Mouse (Mus musculus) CH12.LX (cell line): ENCODE results near the gene Zfp664. TPM values are rescaled to one million over a fixed set of nuclear protein-coding genes. Genes with fewer than 3 reads are reported as not detected.

Experiments used
- DNase-seq: peaks from one replicate; pipeline ENCODE4 v3.0.0-alpha.2; 2013; ENCODE audit errors: extremely low read depth
- H3K27ac ChIP-seq: 2 replicates; pipeline ENCODE4 v1.5.1; 2012; ENCODE audit warnings: low read depth, mild to moderate bottlenecking, control low read depth, moderate library complexity; ENCODE audit not compliant: insufficient read depth
- H3K27me3 ChIP-seq: replicated peaks from 2 replicates; pipeline ENCODE3; 2012; ENCODE audit warnings: inconsistent platforms
- H3K36me3 ChIP-seq, 2 experiments: replicated peaks in 1 of 2; 2 replicates each; pipeline versions ENCODE3 to v1.6.1; 2012; ENCODE audit warnings: inconsistent platforms in 1 of 2, low read length in 1 of 2, mild to moderate bottlenecking in 1 of 2, mixed read lengths in 1 of 2, moderate library complexity in 1 of 2; ENCODE audit not compliant: control insufficient read depth in 1 of 2, insufficient read depth in 1 of 2
- H3K4me1 ChIP-seq, 2 experiments: 2 replicates each; pipeline ENCODE4 v1.6.1; 2012; ENCODE audit warnings: inconsistent platforms in 1 of 2, moderate library complexity in 1 of 2; ENCODE audit not compliant: insufficient read depth in 2 of 2, control insufficient read depth in 1 of 2
- H3K4me2 ChIP-seq: 2 replicates; pipeline ENCODE4 v1.6.1; 2012; ENCODE audit warnings: low read depth, mild to moderate bottlenecking, control low read depth; ENCODE audit not compliant: poor library complexity, insufficient read depth, severe bottlenecking
- H3K4me3 ChIP-seq, 3 experiments: fragments of 150-350 bp in 1 of 3; sonication (generic) in 1 of 3; replicated peaks in 1 of 3; 2 replicates each; pipeline versions ENCODE3 to v1.5.1; 2011 to 2012; ENCODE audit warnings: low read depth in 2 of 3, low read length in 2 of 3, mild to moderate bottlenecking in 2 of 3, moderate library complexity in 2 of 3, control low read depth in 1 of 3, improper control_type of control experiment in 1 of 3, inconsistent platforms in 1 of 3, mixed read lengths in 1 of 3; ENCODE audit not compliant: poor library complexity in 1 of 3
- H3K79me2 ChIP-seq: replicated peaks from 2 replicates; pipeline ENCODE4 v1.6.1; 2012; ENCODE audit warnings: mild to moderate bottlenecking, moderate library complexity; ENCODE audit not compliant: control insufficient read depth, poor library complexity, insufficient read depth, severe bottlenecking; ENCODE audit errors: extremely low read depth
- H3K9ac ChIP-seq: 2 replicates; pipeline ENCODE4 v1.6.1; 2012; ENCODE audit warnings: low read depth, mild to moderate bottlenecking, control low read depth, moderate library complexity; ENCODE audit not compliant: insufficient read depth
- H3K9me3 ChIP-seq: replicated peaks from 2 replicates; pipeline ENCODE3; 2012; ENCODE audit warnings: low read length, inconsistent platforms, mixed read lengths
- BHLHE40 ChIP-seq: IDR thresholded peaks from 2 replicates; pipeline ENCODE4 v1.6.1; 2011; ENCODE audit warnings: mild to moderate bottlenecking, low read depth, low read length, improper control_type of control experiment
- CHD1 ChIP-seq: IDR thresholded peaks from 2 replicates; pipeline ENCODE4 v1.6.1; 2012; ENCODE audit warnings: low read depth, low read length, improper control_type of control experiment, inconsistent platforms
- CHD2 ChIP-seq: IDR thresholded peaks from 2 replicates; pipeline ENCODE4 v1.6.1; 2011; ENCODE audit warnings: low read length, improper control_type of control experiment
- ELF1 ChIP-seq: IDR thresholded peaks from 2 replicates; pipeline ENCODE4 v1.6.1; 2014; ENCODE audit warnings: low read depth, mild to moderate bottlenecking, inconsistent platforms, low read length, improper control_type of control experiment
- ETS1 ChIP-seq: conservative IDR thresholded peaks from 2 replicates; pipeline ENCODE4 v1.6.1; 2012; ENCODE audit warnings: low read depth, mild to moderate bottlenecking, inconsistent platforms, low read length, improper control_type of control experiment, moderate library complexity
- JUN ChIP-seq: IDR thresholded peaks from 2 replicates; pipeline ENCODE4 v1.6.1; 2011; ENCODE audit warnings: low read depth, mild to moderate bottlenecking, low read length, improper control_type of control experiment, moderate library complexity; ENCODE audit not compliant: insufficient read depth
- MAX ChIP-seq: IDR thresholded peaks from 2 replicates; pipeline ENCODE4 v1.6.1; 2011; ENCODE audit warnings: low read length, improper control_type of control experiment
- MEF2A ChIP-seq: IDR thresholded peaks from 2 replicates; pipeline ENCODE4 v1.6.1; 2014; ENCODE audit warnings: low read depth, mild to moderate bottlenecking, inconsistent platforms, low read length, improper control_type of control experiment, borderline replicate concordance
- SMC3 ChIP-seq: IDR thresholded peaks from 2 replicates; pipeline ENCODE4 v1.6.1; 2011; ENCODE audit warnings: low read depth, low read length, improper control_type of control experiment
- UBTF ChIP-seq: IDR thresholded peaks from 2 replicates; pipeline ENCODE4 v1.6.1; 2012; ENCODE audit warnings: low read depth, mild to moderate bottlenecking, inconsistent platforms, low read length, improper control_type of control experiment, moderate library complexity
- dilution Hi-C: fragments of 300-500 bp; cut with MboI; formaldehyde crosslinking; loops from 2 replicates; pipeline ENCODE4 v1.14.3; 2020; ENCODE audit warnings: low sequenced_read_pairs; ENCODE audit not compliant: extremely low pct_unique_long_range_greater_than_20kb, extremely low pct_ligation_motif_present
- in situ Hi-C: fragments of 300-500 bp; cut with MboI; formaldehyde crosslinking; loops from 3 replicates; pipeline ENCODE4 v1.14.3; 2019; ENCODE audit warnings: low sequenced_read_pairs, low pct_ligation_motif_present, low pct_unique_long_range_greater_than_20kb, mixed read lengths
- polyA plus RNA-seq: library from polyadenylated mRNA; unstranded; fragments of >175 nt; gene quantifications from 2 replicates; pipeline ENCODE4 v1.2.1, GENCODE M21; 2012; ENCODE audit warnings: low read depth; ENCODE audit not compliant: insufficient read length
- total RNA-seq, 2 experiments: library from RNA; depleted of rRNA; stranded (reverse); fragments of 300-350 nt in 1 of 2; fragments of >200 nt in 1 of 2; gene quantifications; 2 replicates each; pipeline ENCODE4 v1.2.3; 2012 to 2014

Zfp664 gene
- total and polyA plus RNA-seq, 3 experiments: 7.4 to 14.3 (median 12.3) TPM

GRCm38 (mm10) chr5:124861463-124861862, 1.0 kb upstream of the Zfp664 start:
- TF ChIP-seq ETS1 (peak; percentile 57; the same call in 1 of the 2 replicates), JUN (0 out of 2 replicates have a peak, but pooled peaks have one; percentile 17), CHD2 (no peak), CHD1 (no peak), BHLHE40 (peak; percentile 52)
- no peak overlapping the region for H3K27ac ChIP-seq
- dilution Hi-C loops: no loop called here
- peak overlapping the region; percentile 3; the same call in 1 of the 2 replicates for H3K9ac ChIP-seq
- peak; percentile 55 for DNase-seq
- peaks cover 0 to 11% of the 10 kb centered on the region in 2 experiments for H3K36me3 ChIP-seq
- no peaks in the 10 kb centered on the region for H3K9me3 ChIP-seq
- peaks cover 45% of the 10 kb centered on the region for H3K27me3 ChIP-seq
- H3K4me2 ChIP-seq: peak overlapping the region; percentile 83
- H3K4me3 ChIP-seq: peak overlapping the region in 2 of 3 experiments; percentile 72 to 84
- in situ Hi-C loops: loop anchor here (5.0 to 25.0 kb wide), 2 partner anchors 89 to 424 kb away; partner anchors contain the start of genes Kmt5a and Sbno1
- H3K79me2 ChIP-seq: no peaks in the 10 kb centered on the region; the same call in 1 of the 2 replicates
- peaks cover 0 to 18% of the 10 kb centered on the region in 2 experiments; a peak in 3 of 4 replicates for H3K4me1 ChIP-seq

GRCm38 (mm10) chr5:124862871-124863741, 615 bp downstream of the Zfp664 start:
- peaks cover 37% of the 10 kb centered on the region for H3K27me3 ChIP-seq
- H3K79me2 ChIP-seq: no peaks in the 10 kb centered on the region; the same call in 1 of the 2 replicates
- in situ Hi-C loops: loop anchor here (5.0 to 25.0 kb wide), 2 partner anchors 91 to 426 kb away; partner anchors contain the start of genes Kmt5a and Sbno1
- H3K4me3 ChIP-seq: peak overlapping the region; percentile 50 to 84 (median 77)
- dilution Hi-C loops: no loop called here
- peak overlapping the region; percentile 75 for H3K9ac ChIP-seq
- TF ChIP-seq UBTF (peak; percentile 42; the same call in 1 of the 2 replicates), MAX (no peak), ELF1 (no peak), MEF2A (no peak), SMC3 (no peak)
- no peak overlapping the region for H3K27ac ChIP-seq
- H3K4me1 ChIP-seq: peaks cover 0 to 18% of the 10 kb centered on the region in 2 experiments; a peak in 3 of 4 replicates
- H3K9me3 ChIP-seq: no peaks in the 10 kb centered on the region
- peaks cover 0 to 24% of the 10 kb centered on the region in 2 experiments for H3K36me3 ChIP-seq
- no peak for DNase-seq
- H3K4me2 ChIP-seq: peak overlapping the region; percentile 52
